Mouse (Mus musculus): Measurements from ENCODE around the gene Taok2. TPM values are rescaled to one million over a fixed set of nuclear protein-coding genes. Genes with fewer than 3 reads are reported as not detected.

Gene Taok2
- polyA plus RNA-seq (2014; fragmentation: Illumina TruSeq; extraction: RNeasy Lipid Tissue Mini Kit (QIAGEN cat#74804); ENCODE audit: low replicate concordance) = 4.1 TPM

GRCm38 (mm10) chr7:126884286-126885164 is at the start of gene Taok2:
Taok2 (minus strand) TSS chr7:126884703.

GRCm38 (mm10) chr7:126928384-126929037 is 44.0 kb upstream of the Taok2 start, which contains the start of gene Kctd13:
Kctd13 (plus strand) TSS chr7:126928879.

GRCm38 (mm10) chr7:126922624-126923060 is 38.1 kb upstream of the Taok2 start, which contains the start of gene Tmem219:
Tmem219 (minus strand) TSS chr7:126922917.

GRCm38 (mm10) chr7:126862147-126862784 is 22.2 kb downstream of the Taok2 start, which contains the start of gene Ino80e:
Ino80e (minus strand) TSS chr7:126862377.

GRCm38 (mm10) chr7:126861429-126862130 is 22.9 kb downstream of the Taok2 start, which contains the start of gene Hirip3:
Hirip3 (plus strand) TSS chr7:126861972.

GRCm38 (mm10) chr7:126847116-126847420 is 37.4 kb downstream of the Taok2 start, which contains the start of gene Doc2a:
Doc2a (plus strand) TSS chr7:126847416.

GRCm38 (mm10) chr7:126831539-126831938 is 53.0 kb downstream of the Taok2 start, which contains the start of gene 4930451I11Rik:
4930451I11Rik (minus strand) TSS chr7:126831639.

Other genes starting within 250 kb of the Taok2 start
- not detected for gene Sgf29, start 235.4 kb downstream of the Taok2 start, polyA plus RNA-seq (2014; fragmentation: Illumina TruSeq; extraction: RNeasy Lipid Tissue Mini Kit (QIAGEN cat#74804); ENCODE audit: low replicate concordance)
- gene Sult1a1, start 208.3 kb downstream of the Taok2 start, polyA plus RNA-seq (2014; fragmentation: Illumina TruSeq; extraction: RNeasy Lipid Tissue Mini Kit (QIAGEN cat#74804); ENCODE audit: low replicate concordance) = 18.3 TPM
- gene Bola2, start 189.3 kb downstream of the Taok2 start, polyA plus RNA-seq (2014; fragmentation: Illumina TruSeq; extraction: RNeasy Lipid Tissue Mini Kit (QIAGEN cat#74804); ENCODE audit: low replicate concordance) = not detected
- 0.22 TPM for gene Slx1b, start 188.9 kb downstream of the Taok2 start, polyA plus RNA-seq (2014; fragmentation: Illumina TruSeq; extraction: RNeasy Lipid Tissue Mini Kit (QIAGEN cat#74804); ENCODE audit: low replicate concordance)
- 4.5 TPM for gene Coro1a, start 176.9 kb downstream of the Taok2 start, polyA plus RNA-seq (2014; fragmentation: Illumina TruSeq; extraction: RNeasy Lipid Tissue Mini Kit (QIAGEN cat#74804); ENCODE audit: low replicate concordance)
- gene Mapk3, start 125.1 kb downstream of the Taok2 start, polyA plus RNA-seq (2014; fragmentation: Illumina TruSeq; extraction: RNeasy Lipid Tissue Mini Kit (QIAGEN cat#74804); ENCODE audit: low replicate concordance) = 12.0 TPM
- gene Gdpd3, start 118.4 kb downstream of the Taok2 start, polyA plus RNA-seq (2014; fragmentation: Illumina TruSeq; extraction: RNeasy Lipid Tissue Mini Kit (QIAGEN cat#74804); ENCODE audit: low replicate concordance) = 2.1 TPM
- 5.8 TPM for gene Ypel3, start 107.7 kb downstream of the Taok2 start, polyA plus RNA-seq (2014; fragmentation: Illumina TruSeq; extraction: RNeasy Lipid Tissue Mini Kit (QIAGEN cat#74804); ENCODE audit: low replicate concordance)
- not detected for gene Tbx6, start 103.2 kb downstream of the Taok2 start, polyA plus RNA-seq (2014; fragmentation: Illumina TruSeq; extraction: RNeasy Lipid Tissue Mini Kit (QIAGEN cat#74804); ENCODE audit: low replicate concordance)
- gene Ppp4c, start 92.2 kb downstream of the Taok2 start, polyA plus RNA-seq (2014; fragmentation: Illumina TruSeq; extraction: RNeasy Lipid Tissue Mini Kit (QIAGEN cat#74804); ENCODE audit: low replicate concordance) = 24.4 TPM
- gene Fam57b, start 87.0 kb downstream of the Taok2 start, polyA plus RNA-seq (2014; fragmentation: Illumina TruSeq; extraction: RNeasy Lipid Tissue Mini Kit (QIAGEN cat#74804); ENCODE audit: low replicate concordance) = not detected
- gene 4930451I11Rik, start 53.1 kb downstream of the Taok2 start, polyA plus RNA-seq (2014; fragmentation: Illumina TruSeq; extraction: RNeasy Lipid Tissue Mini Kit (QIAGEN cat#74804); ENCODE audit: low replicate concordance) = not detected
- not detected for gene Doc2a, start 37.3 kb downstream of the Taok2 start, polyA plus RNA-seq (2014; fragmentation: Illumina TruSeq; extraction: RNeasy Lipid Tissue Mini Kit (QIAGEN cat#74804); ENCODE audit: low replicate concordance)
- 10.8 TPM for gene Hirip3, start 22.7 kb downstream of the Taok2 start, polyA plus RNA-seq (2014; fragmentation: Illumina TruSeq; extraction: RNeasy Lipid Tissue Mini Kit (QIAGEN cat#74804); ENCODE audit: low replicate concordance)
- gene Ino80e, start 22.3 kb downstream of the Taok2 start, polyA plus RNA-seq (2014; fragmentation: Illumina TruSeq; extraction: RNeasy Lipid Tissue Mini Kit (QIAGEN cat#74804); ENCODE audit: low replicate concordance) = 2.2 TPM
- gene Tmem219, start 38.2 kb upstream of the Taok2 start, polyA plus RNA-seq (2014; fragmentation: Illumina TruSeq; extraction: RNeasy Lipid Tissue Mini Kit (QIAGEN cat#74804); ENCODE audit: low replicate concordance) = 5.0 TPM
- gene Kctd13, start 44.2 kb upstream of the Taok2 start, polyA plus RNA-seq (2014; fragmentation: Illumina TruSeq; extraction: RNeasy Lipid Tissue Mini Kit (QIAGEN cat#74804); ENCODE audit: low replicate concordance) = 1.8 TPM
- not detected for gene Asphd1, start 64.9 kb upstream of the Taok2 start, polyA plus RNA-seq (2014; fragmentation: Illumina TruSeq; extraction: RNeasy Lipid Tissue Mini Kit (QIAGEN cat#74804); ENCODE audit: low replicate concordance)
- gene Sez6l2, start 65.9 kb upstream of the Taok2 start, polyA plus RNA-seq (2014; fragmentation: Illumina TruSeq; extraction: RNeasy Lipid Tissue Mini Kit (QIAGEN cat#74804); ENCODE audit: low replicate concordance) = 0.78 TPM
- gene Cdipt, start 91.2 kb upstream of the Taok2 start, polyA plus RNA-seq (2014; fragmentation: Illumina TruSeq; extraction: RNeasy Lipid Tissue Mini Kit (QIAGEN cat#74804); ENCODE audit: low replicate concordance) = 15.7 TPM
- gene Cdiptos, start 91.4 kb upstream of the Taok2 start, polyA plus RNA-seq (2014; fragmentation: Illumina TruSeq; extraction: RNeasy Lipid Tissue Mini Kit (QIAGEN cat#74804); ENCODE audit: low replicate concordance) = 0.45 TPM
- 0.74 TPM for gene Mvp, start 129.9 kb upstream of the Taok2 start, polyA plus RNA-seq (2014; fragmentation: Illumina TruSeq; extraction: RNeasy Lipid Tissue Mini Kit (QIAGEN cat#74804); ENCODE audit: low replicate concordance)
- gene Pagr1b, start 131.8 kb upstream of the Taok2 start, polyA plus RNA-seq (2014; fragmentation: Illumina TruSeq; extraction: RNeasy Lipid Tissue Mini Kit (QIAGEN cat#74804); ENCODE audit: low replicate concordance) = not detected
- not detected for gene Pagr1a, start 132.6 kb upstream of the Taok2 start, polyA plus RNA-seq (2014; fragmentation: Illumina TruSeq; extraction: RNeasy Lipid Tissue Mini Kit (QIAGEN cat#74804); ENCODE audit: low replicate concordance)
- gene Gm42742, start 136.4 kb upstream of the Taok2 start, polyA plus RNA-seq (2014; fragmentation: Illumina TruSeq; extraction: RNeasy Lipid Tissue Mini Kit (QIAGEN cat#74804); ENCODE audit: low replicate concordance) = 0.52 TPM
- not detected for gene Prrt2, start 136.5 kb upstream of the Taok2 start, polyA plus RNA-seq (2014; fragmentation: Illumina TruSeq; extraction: RNeasy Lipid Tissue Mini Kit (QIAGEN cat#74804); ENCODE audit: low replicate concordance)
- gene Maz, start 142.3 kb upstream of the Taok2 start, polyA plus RNA-seq (2014; fragmentation: Illumina TruSeq; extraction: RNeasy Lipid Tissue Mini Kit (QIAGEN cat#74804); ENCODE audit: low replicate concordance) = 13.0 TPM
- gene Kif22, start 157.8 kb upstream of the Taok2 start, polyA plus RNA-seq (2014; fragmentation: Illumina TruSeq; extraction: RNeasy Lipid Tissue Mini Kit (QIAGEN cat#74804); ENCODE audit: low replicate concordance) = 0.97 TPM
- gene Zg16, start 202.6 kb upstream of the Taok2 start, polyA plus RNA-seq (2014; fragmentation: Illumina TruSeq; extraction: RNeasy Lipid Tissue Mini Kit (QIAGEN cat#74804); ENCODE audit: low replicate concordance) = 380 TPM
- gene AI467606, start 206.7 kb upstream of the Taok2 start, polyA plus RNA-seq (2014; fragmentation: Illumina TruSeq; extraction: RNeasy Lipid Tissue Mini Kit (QIAGEN cat#74804); ENCODE audit: low replicate concordance) = 1.6 TPM
- 0.48 TPM for gene Qprt, start 237.5 kb upstream of the Taok2 start, polyA plus RNA-seq (2014; fragmentation: Illumina TruSeq; extraction: RNeasy Lipid Tissue Mini Kit (QIAGEN cat#74804); ENCODE audit: low replicate concordance)